Mouse (Mus musculus) thymus, postnatal 14 days (tissue): Measurements from ENCODE around the gene Kndc1.
A peak's percentile ranks its signal among the peaks of the same experiment; 100 is the strongest.

ENCODE experiments used
- DNase-seq: peaks from one replicate; pipeline ENCODE4 v3.0.0; 2021

The Kndc1 gene

DNA sequence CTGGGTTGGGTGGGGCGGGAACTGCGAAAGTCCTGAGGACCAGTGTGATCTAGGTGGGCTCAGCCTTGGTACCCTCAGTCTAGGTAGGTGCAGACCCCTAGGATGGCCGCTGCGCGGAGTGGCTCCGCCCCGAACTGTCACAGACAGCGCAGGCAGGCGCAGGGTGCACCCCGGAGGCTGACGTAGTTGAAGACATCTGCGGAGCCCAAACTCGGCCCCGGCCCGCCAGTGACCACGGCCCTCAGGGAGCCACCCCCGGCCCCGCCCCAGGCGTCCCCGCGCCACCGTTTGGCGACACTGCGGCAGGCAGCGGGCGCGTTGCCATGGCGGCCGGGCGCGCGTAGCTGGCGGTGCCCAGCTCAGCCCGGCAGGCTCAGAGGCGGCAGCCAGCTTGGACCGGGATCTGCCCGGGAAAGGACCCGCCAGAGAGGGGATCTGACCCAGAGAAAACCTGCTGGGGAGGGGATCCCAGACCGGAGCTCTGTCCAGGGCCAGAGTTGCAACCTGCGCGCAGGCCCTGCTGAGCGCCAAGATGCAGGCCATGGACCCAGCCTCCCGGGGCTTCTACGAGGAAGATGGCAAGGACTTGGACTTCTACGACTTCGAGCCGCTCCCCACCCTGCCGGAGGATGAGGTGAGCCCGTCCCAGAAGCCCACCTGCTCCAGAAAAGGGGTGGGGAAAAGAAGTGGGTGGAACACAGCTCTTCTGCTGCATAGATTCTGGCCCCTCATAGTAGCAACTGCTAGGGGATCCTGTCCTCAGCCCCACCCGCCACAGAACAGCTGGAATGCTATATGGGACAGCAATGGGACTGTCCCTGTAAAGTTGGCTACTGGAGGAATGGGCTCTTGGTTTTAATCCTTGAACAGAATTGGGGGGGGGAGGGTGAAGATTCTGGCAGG, at the start of gene Kndc1:
Gene Kndc1, plus strand, starts transcription at position 42 of the 903 bp plus-strand sequence.
- no peak for DNase-seq

DNA sequence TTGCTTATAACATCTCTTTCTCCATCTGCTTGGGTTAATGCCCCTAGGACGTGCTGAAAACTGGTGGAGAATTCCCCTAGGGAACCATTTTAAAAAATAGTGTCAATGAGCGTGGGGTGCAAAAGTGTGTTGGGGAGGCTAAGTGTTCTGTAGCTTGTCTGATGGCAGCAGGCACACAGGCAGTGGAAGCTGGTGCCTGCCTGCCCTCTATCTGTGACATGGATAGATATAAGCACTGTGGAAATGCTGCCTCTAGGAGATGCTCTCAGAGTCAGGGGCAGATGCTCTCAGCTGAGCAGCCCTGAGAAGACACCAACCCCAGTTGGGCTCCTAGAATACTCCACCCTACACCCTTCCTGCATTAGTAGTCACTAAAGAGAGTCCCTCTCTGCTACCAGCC, 49.4 kb upstream of the Kndc1 start:
- no peak for DNase-seq

DNA sequence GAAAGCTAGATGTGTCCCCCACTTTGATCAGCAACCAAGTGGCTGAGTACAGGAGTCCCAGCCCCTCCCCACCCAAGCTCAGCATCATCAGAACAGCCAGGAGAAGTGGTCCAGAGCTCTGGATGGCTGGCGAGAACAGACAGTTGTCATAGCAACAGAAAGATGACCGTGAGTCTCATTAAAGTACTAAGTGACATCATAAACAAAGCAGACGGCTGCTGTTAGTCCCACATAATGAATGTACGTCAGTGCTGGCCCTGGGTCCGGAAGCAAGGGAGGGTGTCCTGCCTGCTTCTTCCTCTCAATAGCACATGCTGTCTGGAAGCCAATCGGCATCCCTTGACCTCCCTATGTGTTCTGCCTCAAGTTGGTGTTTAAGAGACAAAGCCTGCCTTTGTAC, 44.3 kb upstream of the Kndc1 start:
- DNase-seq = no peak

DNA sequence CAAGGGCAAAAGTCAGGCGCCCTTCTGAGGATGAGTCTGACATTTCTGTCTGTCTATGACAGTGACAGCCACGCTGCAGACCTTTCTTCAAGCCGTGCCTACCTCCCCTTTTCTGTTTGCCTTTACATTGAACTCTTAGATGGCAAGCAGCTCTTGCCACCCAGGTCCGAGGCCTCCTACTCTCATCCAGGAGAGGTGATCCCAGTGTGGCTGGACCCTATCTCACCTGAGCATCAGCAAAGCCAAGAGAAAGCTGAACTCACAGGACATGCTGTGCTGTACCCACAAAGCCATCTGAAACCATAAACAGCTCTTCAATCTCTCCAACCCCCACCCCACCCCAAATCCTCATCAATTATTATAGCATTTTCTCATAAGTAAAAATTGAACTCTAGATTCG, 43.8 kb upstream of the Kndc1 start:
- no peak for DNase-seq

GRCm38 (mm10) chr7:139851098-139851497, 43.4 kb upstream of the Kndc1 start:
- no peak for DNase-seq

DNA sequence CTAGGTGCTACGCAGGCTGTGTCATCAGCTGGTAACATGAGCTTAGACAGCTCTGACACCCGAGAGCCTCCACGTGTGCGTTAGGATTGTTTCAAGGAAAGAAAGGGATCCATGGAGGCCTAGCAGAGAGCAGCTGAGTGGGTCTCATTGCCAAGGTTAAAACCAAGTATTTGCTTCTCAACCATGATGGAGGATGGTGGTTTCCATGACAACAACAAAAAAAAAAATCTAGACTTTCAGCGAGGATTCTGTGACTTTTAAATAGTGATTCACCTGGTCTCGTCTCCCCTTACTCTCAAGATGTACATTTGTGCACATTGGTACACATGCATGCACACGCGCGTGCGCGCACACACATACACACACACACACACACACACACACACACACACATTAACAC, 39.2 kb upstream of the Kndc1 start:
- DNase-seq = no peak

DNA sequence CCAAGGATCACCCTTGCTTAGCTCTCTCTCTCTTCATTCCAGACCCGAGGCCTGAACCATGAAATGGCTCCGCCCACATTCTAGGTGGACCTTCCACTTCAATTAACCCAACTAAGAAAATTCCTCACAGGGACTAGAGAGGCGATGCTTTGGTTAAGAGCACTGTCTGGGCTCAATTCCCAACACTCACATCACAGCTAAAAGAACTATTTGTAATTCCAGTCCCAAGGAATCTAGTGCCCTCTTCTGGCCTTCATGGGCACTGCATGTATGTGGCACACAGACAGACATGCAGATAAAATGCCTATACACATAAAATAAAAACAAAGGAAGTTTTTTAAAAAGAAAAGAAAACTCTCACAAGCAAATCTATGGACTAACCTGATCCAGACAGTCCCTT, 33.1 kb upstream of the Kndc1 start:
- DNase-seq = peak; percentile 50

- DNase-seq = no peak
Observed at GRCm38 (mm10) chr7:139863076-139863475, 31.4 kb upstream of the Kndc1 start.

- no peak for DNase-seq
Observed at GRCm38 (mm10) chr7:139864253-139864652, 30.2 kb upstream of the Kndc1 start.

DNA sequence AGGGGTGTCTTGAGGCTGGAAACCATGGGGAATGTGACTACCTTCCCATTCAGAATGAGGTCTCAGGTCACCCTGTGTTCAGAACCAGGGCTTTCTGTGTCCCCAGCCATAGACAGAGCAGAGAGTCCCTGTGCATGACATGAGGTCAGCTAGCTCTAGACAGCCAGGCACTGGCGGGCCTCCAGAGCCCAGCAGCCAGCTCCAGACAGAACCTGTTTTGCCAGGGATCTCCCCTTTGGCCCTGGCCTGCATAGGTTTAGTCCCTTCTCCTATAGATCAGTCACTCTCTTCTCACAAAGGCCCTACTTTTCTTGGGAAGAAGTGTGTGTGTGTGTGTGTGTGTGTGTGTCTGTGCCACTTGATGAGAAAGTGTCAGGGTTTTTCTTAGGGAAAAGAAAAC, 29.6 kb upstream of the Kndc1 start:
- DNase-seq = no peak

- no peak for DNase-seq
Observed at GRCm38 (mm10) chr7:139871014-139871413, 23.5 kb upstream of the Kndc1 start.

GRCm38 (mm10) chr7:139877167-139877792, 17.2 kb upstream of the Kndc1 start:
- no peak for DNase-seq

DNA sequence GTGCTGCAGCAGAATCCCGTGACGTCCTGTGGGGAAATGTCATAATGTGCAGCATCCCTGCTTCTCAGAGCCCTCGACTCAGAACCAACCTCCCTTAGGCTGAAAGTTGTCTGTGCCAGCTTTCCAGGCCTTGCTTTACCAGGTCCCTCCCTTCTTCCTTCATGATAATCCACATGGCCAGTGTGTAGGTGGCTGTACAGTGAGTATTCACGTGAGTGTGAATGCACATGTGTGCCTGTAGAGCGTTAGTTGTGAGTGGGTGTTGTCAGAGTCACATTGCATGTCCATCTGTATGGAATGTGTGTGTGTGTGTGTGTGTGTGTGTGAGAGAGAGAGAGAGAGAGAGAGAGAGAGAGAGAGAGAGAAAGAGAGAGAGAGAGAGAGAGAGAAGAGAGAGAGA, 16.4 kb upstream of the Kndc1 start:
- DNase-seq = no peak

GRCm38 (mm10) chr7:139878621-139879020, 15.9 kb upstream of the Kndc1 start:
- DNase-seq = no peak

GRCm38 (mm10) chr7:139883545-139883944, 11.0 kb upstream of the Kndc1 start:
- no peak for DNase-seq

- DNase-seq = no peak
Observed at GRCm38 (mm10) chr7:139891779-139892178, 2.7 kb upstream of the Kndc1 start.

- no peak for DNase-seq
Observed at GRCm38 (mm10) chr7:139896271-139896670, 1.8 kb downstream of the Kndc1 start.

- no peak for DNase-seq
Observed at GRCm38 (mm10) chr7:139896796-139897195, 2.3 kb downstream of the Kndc1 start.

GRCm38 (mm10) chr7:139898606-139899005, 4.1 kb downstream of the Kndc1 start:
- no peak for DNase-seq

GRCm38 (mm10) chr7:139899505-139899904, 5.0 kb downstream of the Kndc1 start:
- no peak for DNase-seq

DNA sequence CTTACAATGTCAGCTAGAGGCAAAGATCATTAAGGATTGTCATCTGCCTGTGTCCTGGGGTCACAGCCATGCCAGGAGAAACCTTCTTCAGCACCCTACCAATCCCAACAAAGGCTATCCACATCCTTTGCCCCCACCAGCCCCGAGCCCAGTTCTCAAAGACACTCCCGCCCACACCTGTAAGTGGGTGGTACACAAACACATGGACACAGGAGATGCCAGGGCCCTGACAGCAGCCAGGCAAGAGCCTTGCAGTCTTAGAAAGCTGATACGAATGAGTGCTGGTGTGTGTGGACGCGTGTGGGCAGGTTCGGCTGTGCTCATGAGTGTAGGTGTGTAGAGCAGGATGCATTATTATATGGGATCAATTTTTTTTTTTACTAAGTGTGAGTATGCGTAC, 6.0 kb downstream of the Kndc1 start:
- no peak for DNase-seq

GRCm38 (mm10) chr7:139900896-139901295, 6.4 kb downstream of the Kndc1 start:
- DNase-seq = no peak

GRCm38 (mm10) chr7:139901981-139902380, 7.5 kb downstream of the Kndc1 start:
- no peak for DNase-seq

DNA sequence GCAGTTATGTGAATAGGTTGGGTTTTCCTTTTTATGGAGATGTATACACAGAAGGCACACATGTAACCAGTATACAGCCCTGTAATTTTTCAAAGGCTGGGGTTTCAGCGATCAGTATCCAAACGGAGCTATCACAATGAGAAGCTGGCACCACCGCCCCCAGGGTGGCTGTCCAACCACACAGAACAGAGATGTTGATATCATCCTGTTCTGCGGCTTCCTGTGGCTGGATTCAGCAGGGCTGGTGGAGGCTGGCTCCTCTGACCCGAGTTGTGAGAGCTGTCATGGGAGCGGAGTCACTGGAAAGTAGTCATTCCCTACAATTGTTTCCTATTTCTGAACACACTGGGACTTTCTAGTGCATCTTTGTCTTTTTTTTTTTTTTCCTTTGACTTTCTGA, 10.8 kb downstream of the Kndc1 start:
- no peak for DNase-seq
